Mouse (Mus musculus) left cerebral cortex, adult 8-10 months (tissue): ENCODE data around the gene 2010005H15Rik. TPM values are rescaled to one million over a fixed set of nuclear protein-coding genes. Genes with fewer than 3 reads are reported as not detected.
"Not testable (repeated sequence)": the region's sequence is repeated elsewhere in the genome, so short reads cannot be mapped to it uniquely, and the experiment has no call there.

Source experiments
- DNase-seq, 2 experiments: peaks; one replicate each; pipeline ENCODE4 v3.0.0; 2022; ENCODE audit warnings: low spot score in 2 of 2
- total RNA-seq, 4 experiments: library from RNA; stranded (reverse); gene quantifications; 2 replicates each; pipeline ENCODE4 v1.2.4; 2022

Gene 2010005H15Rik
- not detected for total RNA-seq

GRCm38 (mm10) chr16:36221168-36221567 is at the start of gene 2010005H15Rik:
TSS of gene 2010005H15Rik (plus strand) at chr16:36221468.
- DNase-seq = not testable (repeated sequence)

DNA sequence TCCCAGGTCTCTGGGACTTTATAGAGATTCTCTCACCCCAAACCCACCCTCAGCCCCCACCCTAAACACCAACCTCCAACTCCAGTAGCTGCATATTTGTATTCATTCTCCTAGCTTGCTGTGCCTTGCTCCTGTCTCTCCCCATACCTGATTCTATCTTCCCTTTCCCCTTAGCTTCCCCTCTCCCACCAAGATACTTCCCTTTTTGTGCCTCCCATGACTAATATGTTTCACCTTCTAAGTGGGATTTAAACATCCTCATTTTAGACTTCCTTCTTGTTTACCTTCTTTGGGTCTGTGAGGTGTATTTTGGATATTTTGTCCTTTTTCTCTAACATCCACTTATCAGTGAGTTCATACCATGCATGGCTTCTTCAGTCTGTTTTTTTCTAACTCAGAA is 45.2 kb upstream of the 2010005H15Rik start:
- DNase-seq = no peak

DNA sequence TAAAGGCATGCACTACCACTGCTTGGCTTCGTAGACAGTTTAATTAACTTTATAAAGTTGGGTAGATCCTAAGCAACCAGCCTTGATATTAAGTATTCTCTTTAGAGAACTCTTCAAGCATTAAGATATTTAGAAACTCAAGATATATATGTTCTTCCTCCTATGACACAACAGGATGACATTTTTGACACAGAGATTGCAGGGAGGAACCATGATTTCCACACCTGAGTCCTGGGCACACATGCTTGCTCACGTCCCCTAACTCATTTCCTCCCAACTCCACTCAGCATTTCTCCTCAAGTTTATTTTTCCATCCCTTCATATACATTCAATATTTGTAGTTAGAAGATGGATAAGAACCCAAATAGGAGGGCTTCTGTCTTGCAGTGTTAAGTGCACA is 41.4 kb upstream of the 2010005H15Rik start:
- no peak for DNase-seq

- not testable (repeated sequence) for DNase-seq
Observed at GRCm38 (mm10) chr16:36183912-36184311, 37.4 kb upstream of the 2010005H15Rik start, which contains the start of gene Gm5483. TSS of gene Gm5483 (plus strand) at chr16:36184212.

GRCm38 (mm10) chr16:36199226-36199625 is 22.0 kb upstream of the 2010005H15Rik start:
- DNase-seq = no peak

DNA sequence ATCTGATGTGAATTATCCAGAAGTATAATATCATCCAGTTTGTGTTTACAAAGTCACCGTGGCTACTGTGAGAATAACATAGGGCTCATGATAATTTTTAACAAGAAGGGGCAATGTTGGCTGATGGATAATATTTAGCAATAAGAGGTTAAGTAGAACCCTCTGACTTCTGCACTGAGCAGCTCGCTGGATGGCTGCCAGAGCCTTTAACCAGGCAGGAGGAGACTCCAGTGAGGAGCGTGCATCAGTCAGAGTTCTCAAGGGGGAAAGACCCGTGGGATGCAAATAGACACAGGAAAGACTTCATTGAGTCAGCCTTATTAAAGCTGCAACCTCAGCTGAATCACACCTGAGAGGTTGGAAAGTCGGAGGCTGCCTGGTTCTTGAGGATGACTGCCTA is 17.4 kb upstream of the 2010005H15Rik start:
- peak in 1 of 2 experiments; percentile 4 for DNase-seq

- not testable (repeated sequence) for DNase-seq
Observed at GRCm38 (mm10) chr16:36205684-36206083, 15.6 kb upstream of the 2010005H15Rik start.

- no peak for DNase-seq
Observed at GRCm38 (mm10) chr16:36209967-36210453, 11.3 kb upstream of the 2010005H15Rik start, which contains the start of gene Gm5416. TSS of gene Gm5416 (plus strand) at chr16:36210403.

GRCm38 (mm10) chr16:36260585-36260984 is 39.3 kb downstream of the 2010005H15Rik start:
- not testable (repeated sequence) for DNase-seq

- DNase-seq = not testable (repeated sequence)
Observed at GRCm38 (mm10) chr16:36276796-36277195, 55.5 kb downstream of the 2010005H15Rik start, which contains the start of gene Stfa1. TSS of gene Stfa1 (plus strand) at chr16:36276951.

DNA sequence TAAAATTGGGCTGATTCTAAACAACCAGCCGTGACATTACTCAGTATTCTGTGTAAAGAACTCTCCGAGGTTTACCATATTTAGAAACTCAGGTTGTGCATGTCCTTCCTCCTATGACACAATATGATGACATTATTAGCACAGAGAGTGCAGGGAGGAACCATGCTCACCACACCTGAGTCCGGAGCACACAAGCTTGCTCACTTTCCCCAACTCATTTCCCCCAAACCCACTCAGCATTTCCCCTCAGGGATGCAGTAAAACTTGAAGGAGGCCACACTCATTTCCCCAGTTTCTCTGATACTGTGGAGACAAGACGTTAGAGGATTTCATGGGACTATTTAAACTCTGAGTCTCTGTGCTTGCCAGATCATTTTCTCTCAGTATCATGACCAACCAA is 67.9 kb downstream of the 2010005H15Rik start:
- no peak for DNase-seq

Other genes with a start within 250 kb of the 2010005H15Rik start
- gene Kpna1, start 242.7 kb upstream of the 2010005H15Rik start, total RNA-seq = 100 to 1,000 TPM; 128 to 143 (median 130) TPM
- gene Wdr5b, start 180.3 kb upstream of the 2010005H15Rik start, total RNA-seq = 1 to 10 TPM; 4.4 to 5.3 (median 5.1) TPM
- gene Fam162a, start 149.9 kb upstream of the 2010005H15Rik start, total RNA-seq = 10 to 100 TPM; 51.3 to 65.8 (median 62.1) TPM
- gene Ccdc58, start 149.8 kb upstream of the 2010005H15Rik start, total RNA-seq = 10 to 100 TPM; 15.4 to 22.0 (median 19.1) TPM
- not detected for gene Csta1, start 90.2 kb upstream of the 2010005H15Rik start, total RNA-seq
- not detected for gene Stfa2l1, start 64.7 kb upstream of the 2010005H15Rik start, total RNA-seq
- not detected for gene Gm5483, start 37.3 kb upstream of the 2010005H15Rik start, total RNA-seq
- not detected for gene Gm5416, start 11.1 kb upstream of the 2010005H15Rik start, total RNA-seq
- gene Stfa1, start 55.5 kb downstream of the 2010005H15Rik start, total RNA-seq = not detected
- gene BC117090, start 112.9 kb downstream of the 2010005H15Rik start, total RNA-seq = not detected
- gene BC100530, start 146.3 kb downstream of the 2010005H15Rik start, total RNA-seq = not detected
- gene Stfa2, start 187.0 kb downstream of the 2010005H15Rik start, total RNA-seq = not detected
- not detected for gene Stfa3, start 233.9 kb downstream of the 2010005H15Rik start, total RNA-seq